Mouse (Mus musculus): ENCODE results near the gene Adpgk.
"Not testable (repeated sequence)": the region's sequence is repeated elsewhere in the genome, so short reads cannot be mapped to it uniquely, and the experiment has no call there.

Adpgk gene

DNA sequence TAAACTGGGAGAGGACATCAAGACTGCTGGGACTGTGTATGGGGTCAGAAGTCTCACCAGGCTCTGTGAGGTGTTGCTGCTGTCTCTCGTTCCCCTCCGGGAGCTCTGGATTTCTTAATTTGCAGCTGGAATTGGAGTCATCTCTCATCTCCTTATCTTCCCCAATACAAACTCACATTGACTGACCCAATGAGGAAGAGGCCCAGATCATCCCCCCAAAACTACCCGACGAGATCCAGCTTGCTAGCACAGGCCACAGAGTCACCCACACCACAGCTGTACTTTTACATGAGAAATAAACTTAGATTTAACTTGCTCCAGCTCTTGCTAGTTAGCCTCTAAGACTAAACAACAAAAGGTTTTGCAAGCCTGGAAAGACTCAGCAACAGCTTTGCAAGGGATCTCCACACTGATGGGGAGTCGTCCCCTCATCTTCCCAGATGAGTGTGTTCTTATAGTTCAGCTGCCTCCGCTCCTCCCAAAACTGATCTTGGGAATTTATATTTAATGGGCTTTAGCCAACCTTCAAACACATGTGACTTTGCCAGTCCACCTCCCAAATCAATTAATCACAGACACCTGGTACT, 1.7 kb upstream of the Adpgk start:
- no peak for ATAC-seq (ENCODE audit: low TSS enrichment)

DNA sequence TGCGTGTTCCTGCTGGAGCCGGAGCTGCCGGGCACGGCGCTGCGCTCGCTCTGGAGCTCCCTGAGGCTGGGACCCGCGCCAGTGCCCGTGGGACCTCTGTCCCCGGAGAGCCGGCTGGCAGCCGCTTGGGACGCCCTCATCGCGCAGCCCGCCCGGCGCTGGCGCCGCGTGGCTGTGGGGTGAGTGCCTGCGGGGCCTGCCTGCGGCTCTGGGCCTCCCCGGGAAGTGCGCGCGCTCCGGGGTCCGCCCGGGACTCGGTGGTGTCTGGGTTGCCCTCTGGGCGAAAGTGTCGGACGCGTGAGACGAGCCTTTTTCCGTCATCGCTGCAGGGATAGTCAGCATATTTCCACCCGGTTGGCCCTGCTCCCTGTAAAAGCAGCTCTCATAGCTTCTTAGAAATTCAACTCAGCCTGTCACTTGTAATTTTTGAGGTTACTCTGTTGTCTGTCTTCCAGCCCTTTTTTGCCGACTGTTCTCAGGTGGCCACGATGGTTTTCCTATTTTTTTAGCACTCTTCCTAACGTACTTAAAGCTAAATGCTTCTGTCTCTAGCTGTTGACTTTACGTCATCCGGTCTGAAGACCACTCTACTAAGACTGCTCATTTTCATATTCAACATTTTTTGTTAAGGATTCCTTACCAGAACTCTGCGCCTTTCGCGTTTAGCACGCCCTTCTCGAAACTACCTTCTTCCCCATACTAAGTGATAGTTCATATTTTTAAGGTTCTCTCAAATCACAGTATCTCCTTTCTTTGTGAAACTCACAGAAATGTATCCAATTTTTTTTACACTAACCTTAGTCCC, 532 bp downstream of the Adpgk start:
- ATAC-seq (ENCODE audit: low TSS enrichment): peak; percentile 60

DNA sequence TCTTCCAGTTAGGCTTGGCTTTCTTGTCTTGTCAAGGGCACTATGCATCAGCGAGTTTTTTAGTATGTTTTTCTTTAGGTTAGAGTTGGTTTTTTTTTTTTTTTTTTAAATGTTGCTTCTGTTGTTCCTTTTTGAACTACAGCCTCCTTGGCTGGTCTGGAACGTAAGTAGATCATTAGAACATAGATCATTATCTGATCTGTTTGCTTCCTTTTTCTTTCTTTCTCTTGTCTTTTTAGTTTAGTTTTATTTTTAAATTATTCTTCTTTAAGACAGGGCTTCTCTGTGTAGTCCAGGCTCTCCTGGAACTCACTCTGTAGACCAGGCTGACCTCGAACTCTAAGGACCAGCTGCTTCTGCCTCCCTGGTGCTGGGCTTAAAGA, 1.1 kb downstream of the Adpgk start:
- no peak for ATAC-seq (ENCODE audit: low TSS enrichment)

DNA sequence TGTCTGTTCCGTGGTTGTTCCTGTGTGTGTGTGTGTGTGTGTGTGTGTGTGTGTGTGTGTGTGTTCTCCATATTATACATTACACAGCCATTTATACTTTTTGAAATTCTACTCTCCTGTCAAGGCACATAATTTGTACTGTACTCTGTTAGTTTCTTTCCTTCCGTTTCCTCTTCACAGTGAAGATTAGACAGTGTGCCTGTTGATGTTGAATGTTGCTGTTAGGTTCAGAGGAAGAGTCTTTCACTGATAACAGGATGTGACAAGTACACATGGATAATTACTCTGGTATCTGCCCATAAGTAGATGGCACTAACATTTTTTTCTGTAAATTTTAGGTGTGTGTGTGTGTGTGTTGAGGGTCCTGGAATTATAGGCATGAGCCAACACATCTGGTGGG, 5.1 kb downstream of the Adpgk start:
- no peak for ATAC-seq (ENCODE audit: low TSS enrichment)

DNA sequence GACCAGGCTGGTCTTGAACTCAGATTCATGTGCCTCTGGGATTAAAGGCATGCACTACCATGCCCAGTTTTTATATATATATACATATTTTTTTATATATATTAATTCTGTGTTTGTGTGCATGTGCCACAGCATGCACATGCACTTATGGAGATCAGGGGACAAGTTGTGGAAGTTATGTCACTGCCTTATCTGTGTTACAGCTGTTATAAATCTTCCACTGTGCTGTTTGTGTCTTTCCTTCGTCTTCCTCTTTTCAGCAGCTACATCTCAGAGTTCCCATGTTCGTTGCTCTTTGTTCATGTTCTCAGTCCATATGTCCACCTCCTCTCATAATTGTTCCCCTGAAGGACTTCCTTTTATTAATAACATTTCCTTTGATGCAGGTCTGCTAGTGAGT, 16.5 kb downstream of the Adpgk start:
- no peak for ATAC-seq (ENCODE audit: low TSS enrichment)

DNA sequence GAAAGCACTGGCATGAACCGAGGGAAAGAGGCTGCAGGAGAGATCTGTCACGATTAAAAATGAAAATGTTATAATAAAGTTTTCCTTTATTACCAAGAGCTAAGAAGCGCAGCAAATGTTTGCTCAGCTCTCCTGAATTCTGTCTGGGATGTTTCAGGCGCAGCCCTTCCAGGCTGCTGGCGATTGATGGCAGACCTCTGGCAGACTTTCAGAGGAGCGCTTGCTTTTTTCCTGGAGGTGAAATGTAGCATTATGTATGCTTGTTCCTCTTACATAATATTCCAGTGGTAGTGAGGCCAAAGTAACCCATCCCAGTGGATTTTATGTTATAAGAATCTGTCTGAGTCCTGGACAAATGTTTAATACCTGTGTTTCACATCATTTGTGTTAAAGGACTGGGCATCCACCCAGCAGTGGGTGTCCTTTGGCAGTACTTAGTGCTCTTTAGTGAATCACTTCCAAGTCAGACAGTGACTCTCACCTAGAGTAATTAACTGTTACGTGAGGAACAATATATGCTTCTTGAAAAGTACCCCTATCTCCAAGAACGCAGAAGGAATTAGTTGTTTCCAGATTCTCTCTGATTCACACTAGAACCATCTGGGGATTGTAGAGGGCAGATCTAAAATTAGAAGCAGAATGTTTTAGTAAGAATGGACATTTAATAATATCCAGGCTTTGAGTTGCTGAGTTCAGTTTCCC, 19.4 kb downstream of the Adpgk start:
- no peak for ATAC-seq (ENCODE audit: low TSS enrichment)

DNA sequence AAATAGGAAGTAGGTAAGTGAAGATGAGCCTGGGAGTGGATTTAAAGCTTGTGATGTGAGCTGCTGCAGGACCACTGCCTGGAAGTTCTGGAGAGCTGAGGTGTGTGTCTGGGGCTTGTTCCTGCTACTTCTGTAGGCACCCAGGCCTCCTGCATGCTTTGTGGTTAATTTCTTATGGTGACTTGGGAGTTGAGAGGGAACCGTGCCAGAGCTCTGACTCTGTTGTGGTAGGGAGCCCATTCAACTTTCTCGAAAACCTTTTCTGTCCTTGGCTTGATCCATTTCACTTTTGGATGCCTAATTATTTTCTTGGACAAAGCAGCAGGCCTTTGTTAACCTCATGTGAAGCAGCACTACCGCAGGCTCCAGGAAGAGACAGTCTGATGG, 19.9 kb downstream of the Adpgk start:
- ATAC-seq (ENCODE audit: low TSS enrichment): no peak

DNA sequence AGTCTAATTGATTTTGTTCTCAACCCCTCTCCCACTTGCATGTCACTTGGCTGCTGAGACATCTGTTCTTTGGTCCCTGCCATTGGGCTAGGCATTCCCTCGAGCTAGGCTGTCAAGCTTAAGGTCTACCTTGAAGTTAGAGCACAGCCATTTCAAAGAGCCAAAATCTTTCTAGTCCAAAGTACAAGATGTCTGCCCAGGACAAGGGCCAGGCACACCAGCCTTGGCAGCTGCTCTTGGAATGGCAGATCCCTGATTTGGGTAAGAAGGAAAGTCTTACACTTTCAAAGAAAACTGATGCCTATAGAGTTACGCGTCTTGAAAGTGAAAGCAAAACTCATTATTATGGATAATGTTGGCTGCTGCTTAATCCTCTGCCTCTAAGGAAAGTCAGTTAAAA, 24.8 kb downstream of the Adpgk start:
- ATAC-seq (ENCODE audit: low TSS enrichment): no peak

DNA sequence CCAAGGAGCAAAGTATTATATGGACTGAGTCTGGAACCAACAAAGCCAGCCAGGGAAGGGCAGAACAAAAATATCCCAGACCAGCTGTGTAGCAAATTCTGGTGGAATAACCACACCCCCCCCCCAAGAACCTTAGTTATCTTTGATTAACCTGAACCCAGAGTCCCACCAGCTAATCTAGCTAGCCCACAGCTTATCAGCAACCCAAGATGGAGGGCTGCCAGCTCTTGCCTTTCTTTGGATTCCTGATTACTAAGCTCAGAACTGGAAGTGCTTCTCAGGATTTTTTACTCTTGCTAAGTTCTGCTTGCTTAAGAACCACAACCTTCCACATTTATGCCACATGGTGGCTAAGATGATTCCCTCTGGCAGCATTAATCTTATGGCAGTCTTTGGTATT, 33.0 kb downstream of the Adpgk start:
- ATAC-seq (ENCODE audit: low TSS enrichment): no peak

DNA sequence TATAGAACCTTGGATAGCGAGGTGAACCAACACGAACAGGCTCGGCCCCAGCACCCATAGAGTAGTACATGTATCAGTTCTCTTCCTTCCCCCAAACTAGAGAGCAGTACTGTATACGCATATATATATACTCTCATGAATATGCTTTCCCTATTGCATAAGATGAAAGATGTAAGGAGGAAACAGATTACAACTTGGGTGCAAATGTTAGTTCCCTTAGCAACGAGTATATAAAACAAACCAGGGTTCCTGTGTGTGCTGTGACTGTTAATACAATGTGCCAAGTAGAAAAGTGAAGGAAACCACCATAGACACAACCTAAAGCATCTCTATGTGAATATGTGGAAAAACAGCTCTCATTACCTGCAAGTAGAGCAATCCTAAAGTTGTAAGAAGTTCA, 38.7 kb downstream of the Adpgk start:
- peak; percentile 87 for ATAC-seq (ENCODE audit: low TSS enrichment)

DNA sequence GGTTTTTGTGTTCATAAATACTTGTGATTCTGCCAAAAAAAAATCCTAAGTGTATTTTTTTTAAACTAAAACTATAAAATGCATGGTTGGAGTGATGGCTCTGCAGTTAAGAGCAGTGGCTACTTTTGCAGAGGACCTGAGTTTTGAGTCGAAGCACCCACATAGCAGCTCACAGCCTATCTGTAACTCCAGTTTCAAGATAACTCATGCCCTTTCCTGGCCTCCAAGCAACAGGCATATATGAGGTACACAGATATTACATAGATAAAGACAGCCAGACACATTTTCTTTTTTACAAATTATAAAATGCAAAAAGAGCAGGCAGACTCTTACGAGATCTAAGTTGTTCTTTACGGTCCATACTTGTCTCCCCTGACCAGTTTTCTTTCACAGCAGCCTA, 45.2 kb downstream of the Adpgk start:
- ATAC-seq (ENCODE audit: low TSS enrichment): no peak

DNA sequence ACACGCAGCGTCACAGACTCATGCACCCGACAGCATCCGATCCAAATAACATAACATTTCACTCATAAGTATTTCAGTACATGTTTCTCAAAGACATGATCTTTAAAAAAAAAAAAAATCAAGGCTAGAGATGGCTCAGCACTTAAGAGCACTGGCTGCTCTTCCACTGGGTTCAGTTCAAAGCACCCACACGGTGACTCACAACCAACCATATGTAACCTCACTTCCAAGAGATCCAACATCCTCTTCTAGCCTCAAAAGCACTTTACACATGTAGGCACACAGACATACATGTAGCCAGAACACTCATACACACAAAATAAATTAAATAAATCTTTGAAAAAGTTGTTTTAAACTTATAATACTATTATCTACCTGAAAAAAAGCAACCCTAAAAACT, 46.5 kb downstream of the Adpgk start:
- ATAC-seq (ENCODE audit: low TSS enrichment): peak; percentile 85

DNA sequence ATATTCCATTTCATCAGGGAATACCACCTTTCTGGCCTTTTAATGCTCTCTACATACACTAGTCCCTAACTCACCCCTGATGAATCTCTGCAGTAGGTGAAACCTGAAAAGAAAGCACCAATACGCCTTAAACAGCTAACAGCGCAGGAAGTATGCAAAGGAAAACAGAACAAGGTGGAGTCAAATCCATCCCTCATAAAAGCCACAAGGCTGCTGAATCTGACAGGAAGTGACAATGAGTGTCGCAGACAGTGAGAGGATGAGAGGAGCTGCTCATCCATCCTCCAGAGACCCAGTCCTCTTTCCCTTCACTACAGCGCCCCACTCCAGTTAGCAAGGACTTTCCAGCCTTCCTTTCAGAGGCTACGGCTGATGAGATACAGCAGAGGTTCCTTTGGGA, 47.1 kb downstream of the Adpgk start:
- ATAC-seq (ENCODE audit: low TSS enrichment): no peak

DNA sequence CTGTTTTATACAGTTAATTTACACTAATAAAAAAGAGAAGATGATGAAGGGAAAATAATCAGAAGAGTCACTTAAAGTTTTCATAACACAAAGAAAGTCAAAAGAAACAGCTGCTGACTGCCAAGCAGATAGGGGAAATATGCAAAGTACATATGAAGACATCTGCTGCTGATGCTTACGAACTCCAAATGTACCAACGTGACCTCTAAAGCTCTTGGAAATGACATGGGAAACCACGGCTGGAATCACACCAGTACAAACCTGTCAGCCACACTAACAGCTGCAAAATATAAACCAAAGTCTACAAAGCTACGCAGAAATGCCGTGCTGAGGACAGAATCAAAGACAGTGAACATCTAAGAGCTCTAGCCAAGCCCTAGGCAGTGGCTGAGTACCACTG, 47.7 kb downstream of the Adpgk start:
- no peak for ATAC-seq (ENCODE audit: low TSS enrichment)

DNA sequence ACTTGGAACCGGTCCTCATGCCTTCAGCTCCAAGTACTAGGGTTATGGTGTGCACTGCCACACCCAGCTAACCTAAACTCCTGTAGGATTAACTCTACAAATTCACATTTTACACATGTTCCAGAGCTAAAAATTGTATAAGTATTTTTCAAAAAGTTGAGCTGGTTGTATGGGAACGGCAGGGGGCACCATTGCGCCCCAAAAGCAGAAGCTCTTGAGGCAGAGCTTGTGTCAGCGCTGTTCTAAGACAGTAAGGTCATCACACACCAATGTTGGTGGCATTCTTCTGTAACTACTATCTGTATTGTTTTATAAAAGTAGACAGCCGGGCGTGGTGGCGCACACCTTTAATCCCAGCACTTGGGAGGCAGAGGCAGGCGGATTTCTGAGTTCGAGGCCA, 48.6 kb downstream of the Adpgk start:
- no peak for ATAC-seq (ENCODE audit: low TSS enrichment)

DNA sequence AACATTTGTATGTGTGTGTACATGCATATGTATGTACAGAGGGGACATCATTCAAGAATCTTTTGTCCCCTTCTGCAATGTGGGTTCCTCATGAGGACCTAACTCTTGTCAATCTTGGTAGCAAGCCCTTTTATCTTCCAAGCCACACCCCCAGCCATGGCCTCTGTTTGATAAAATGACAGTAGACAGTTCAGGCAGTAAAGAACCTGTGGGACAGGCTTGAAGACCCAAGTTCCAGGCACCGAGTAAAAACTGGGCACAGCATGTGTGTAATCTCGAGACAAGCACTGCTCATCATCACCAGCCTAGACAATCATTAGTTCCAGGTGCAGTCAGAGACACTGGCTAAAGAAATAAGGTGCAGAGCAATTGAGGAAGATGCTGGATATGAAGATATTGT, 54.8 kb downstream of the Adpgk start:
- no peak for ATAC-seq (ENCODE audit: low TSS enrichment)

DNA sequence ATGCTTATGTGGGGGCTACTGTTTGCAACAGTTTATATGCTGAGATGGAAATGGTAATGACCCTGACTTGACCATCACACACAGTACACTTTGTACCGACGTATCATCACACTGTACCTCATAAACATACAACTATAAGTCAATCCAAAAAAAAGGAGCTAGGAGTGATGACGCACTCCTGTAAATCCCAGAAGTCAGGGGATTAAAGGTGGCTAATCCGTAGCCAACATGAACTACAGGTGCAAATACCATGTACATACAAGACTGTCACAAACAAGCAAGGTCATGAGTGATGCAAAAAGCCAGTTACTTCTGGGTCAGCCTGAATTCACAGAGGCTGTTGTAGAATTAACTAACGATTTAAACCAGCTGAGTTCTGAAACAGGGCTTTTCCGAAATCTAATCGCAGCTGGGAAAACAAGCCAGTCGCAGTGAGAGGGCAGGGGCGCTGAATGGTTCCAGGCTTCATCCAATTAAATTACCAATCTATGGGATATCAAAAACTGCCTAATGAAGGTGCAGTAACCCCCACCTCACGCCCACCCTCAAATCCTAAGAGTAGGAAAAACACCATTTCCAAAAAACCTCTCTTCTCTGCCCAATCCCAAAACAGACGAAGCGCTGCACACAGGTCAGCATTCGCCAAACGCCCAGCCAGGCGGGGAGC, 61.4 kb downstream of the Adpgk start:
- peak; percentile 20; the same call in 1 of the 2 replicates for ATAC-seq (ENCODE audit: low TSS enrichment)

DNA sequence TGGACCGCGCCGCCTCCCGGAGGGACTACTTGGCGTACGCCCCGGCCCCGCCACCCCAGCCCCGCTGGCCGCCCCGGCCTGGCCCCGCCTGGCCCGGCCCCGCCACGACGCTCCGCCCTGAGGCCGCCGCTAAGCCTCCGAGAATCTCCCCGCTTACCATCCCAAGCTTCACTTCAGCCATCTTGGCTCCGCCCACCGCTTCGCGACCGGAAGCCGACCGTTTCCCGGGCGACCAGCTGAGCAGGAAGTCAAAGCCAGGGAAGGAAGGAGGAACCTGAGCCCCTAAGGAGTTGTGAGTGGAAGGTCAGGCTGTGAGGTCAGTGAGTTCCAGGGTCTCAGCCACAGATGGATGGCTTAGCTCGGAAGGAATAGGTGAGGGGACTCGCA, 61.9 kb downstream of the Adpgk start, which contains the start of gene Bbs4:
Gene Bbs4 (minus strand): TSS at position 256 of the 387 bp plus-strand sequence.
- peak; percentile 99 for ATAC-seq (ENCODE audit: low TSS enrichment)

DNA sequence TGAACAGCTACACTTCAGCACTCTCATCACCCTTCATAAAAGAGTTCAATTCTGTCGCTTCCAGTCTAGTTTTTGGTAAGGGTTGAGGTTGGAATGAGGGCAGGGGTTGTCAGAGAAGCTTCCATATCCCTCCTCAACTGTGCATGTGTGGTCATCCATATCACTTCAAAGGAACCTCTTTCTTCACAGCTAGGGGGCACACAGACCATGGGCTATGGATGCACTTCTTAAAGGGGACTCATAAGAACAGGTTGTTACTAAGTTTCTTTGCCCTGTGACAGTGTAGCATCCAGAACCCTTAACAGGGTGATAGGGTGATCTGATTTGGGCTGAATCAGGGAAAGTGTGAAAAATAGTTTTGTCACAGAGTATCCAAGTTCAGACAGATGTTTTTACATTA, 66.7 kb downstream of the Adpgk start:
- ATAC-seq (ENCODE audit: low TSS enrichment): not testable (repeated sequence)

DNA sequence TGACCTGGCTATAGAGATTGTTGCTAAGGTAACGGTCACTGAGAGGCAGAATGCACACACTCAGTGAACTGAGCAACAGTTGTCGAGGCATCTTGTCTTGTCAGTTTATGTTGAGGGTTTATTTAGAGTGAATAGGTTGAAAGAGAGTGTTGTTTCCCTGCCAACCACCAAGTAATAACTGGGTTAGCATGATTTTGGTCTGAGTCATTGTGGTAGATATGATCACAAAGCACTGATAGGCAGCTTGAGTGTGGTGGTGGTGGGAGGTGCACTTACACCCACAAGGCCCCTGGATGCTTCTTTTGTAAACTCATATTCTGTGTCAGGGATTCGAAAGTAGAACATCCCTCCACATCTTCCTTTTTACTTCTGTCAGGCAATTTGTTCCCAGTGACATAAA, 69.1 kb downstream of the Adpgk start:
- ATAC-seq (ENCODE audit: low TSS enrichment): not testable (repeated sequence)

DNA sequence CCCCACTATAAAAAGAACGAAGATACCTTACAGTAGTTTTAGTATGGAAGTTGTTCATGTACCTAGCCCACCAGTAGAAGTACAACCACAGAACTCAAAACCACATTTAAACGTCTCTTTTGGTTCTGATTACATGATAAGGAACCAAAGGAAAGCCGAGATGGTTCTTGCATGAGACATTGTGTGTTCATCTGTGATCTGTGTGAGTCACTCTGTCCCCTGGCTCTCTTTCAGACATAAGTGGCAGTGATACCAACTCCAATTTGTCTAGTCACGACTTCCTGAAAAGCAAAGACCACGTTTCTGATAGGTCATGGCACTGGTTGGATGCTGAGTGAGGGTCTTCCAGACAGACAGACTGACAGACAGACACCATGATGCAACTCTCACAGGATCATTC, 77.9 kb downstream of the Adpgk start:
- ATAC-seq (ENCODE audit: low TSS enrichment): no peak

DNA sequence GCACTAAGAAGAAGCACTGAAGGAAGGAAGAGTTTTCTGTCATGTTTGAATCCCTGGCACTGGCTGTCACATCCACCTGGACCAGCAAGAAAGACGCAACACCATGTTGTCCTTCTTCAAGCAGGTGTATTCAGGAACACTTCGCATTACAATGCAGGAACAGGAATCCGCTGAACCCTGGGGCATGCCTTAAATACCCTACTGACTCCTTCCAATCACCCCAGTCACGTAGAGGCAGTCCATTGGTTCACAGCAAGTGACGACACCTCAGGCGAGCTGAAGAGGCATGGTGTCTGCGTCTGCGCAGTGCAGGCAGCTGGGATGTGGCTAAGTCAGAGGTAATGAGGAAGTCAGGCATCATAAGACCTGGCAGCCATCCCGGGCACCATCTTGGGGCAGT, 78.3 kb downstream of the Adpgk start:
- ATAC-seq (ENCODE audit: low TSS enrichment): no peak
